Mouse (Mus musculus) A20 (cell line): ENCODE data around the gene Cul5.

ENCODE experiments used
- DNase-seq: peaks from one replicate; pipeline ENCODE4 v3.0.0-alpha.2; 2011; ENCODE audit warnings: low read depth, low spot score

The Cul5 gene

GRCm38 (mm10) chr9:53669680-53670219 lies at the start of gene Cul5:
Gene Cul5, minus strand, starts transcription at chr9:53670014.
- DNase-seq, result peak; percentile 61

- DNase-seq, result peak; percentile 98
Observed at GRCm38 (mm10) chr9:53705992-53706696, 36.3 kb upstream of the Cul5 start, which contains the start of gene Rab39. Gene Rab39, minus strand, starts transcription at chr9:53706232.

GRCm38 (mm10) chr9:53705491-53705991 lies 35.7 kb upstream of the Cul5 start:
- peak; percentile 89 for DNase-seq

GRCm38 (mm10) chr9:53702991-53703390 lies 33.2 kb upstream of the Cul5 start:
- no peak for DNase-seq

GRCm38 (mm10) chr9:53700496-53700895 lies 30.7 kb upstream of the Cul5 start:
- peak; percentile 63 for DNase-seq

- DNase-seq, result no peak
Observed at GRCm38 (mm10) chr9:53695846-53696245, 26.0 kb upstream of the Cul5 start.

- DNase-seq, result peak; percentile 15
Observed at GRCm38 (mm10) chr9:53693718-53694117, 23.9 kb upstream of the Cul5 start.

- no peak for DNase-seq
Observed at GRCm38 (mm10) chr9:53691745-53692670, 22.2 kb upstream of the Cul5 start.

- no peak for DNase-seq
Observed at GRCm38 (mm10) chr9:53680851-53681250, 11.0 kb upstream of the Cul5 start.

- no peak for DNase-seq
Observed at GRCm38 (mm10) chr9:53676921-53677320, 7.1 kb upstream of the Cul5 start.

- peak; percentile 87 for DNase-seq
Observed at GRCm38 (mm10) chr9:53673571-53673970, 3.8 kb upstream of the Cul5 start.

GRCm38 (mm10) chr9:53667020-53667669 lies 2.7 kb downstream of the Cul5 start:
- DNase-seq, result peak; percentile 94

- no peak for DNase-seq
Observed at GRCm38 (mm10) chr9:53666665-53667019, 3.2 kb downstream of the Cul5 start.

GRCm38 (mm10) chr9:53665428-53665827 lies 4.4 kb downstream of the Cul5 start:
- peak; percentile 19 for DNase-seq

- DNase-seq, result peak; percentile 29
Observed at GRCm38 (mm10) chr9:53664819-53665218, 5.0 kb downstream of the Cul5 start.

GRCm38 (mm10) chr9:53634796-53635195 lies 35.0 kb downstream of the Cul5 start:
- no peak for DNase-seq

- DNase-seq, result no peak
Observed at GRCm38 (mm10) chr9:53615246-53615645, 54.6 kb downstream of the Cul5 start.

GRCm38 (mm10) chr9:53614286-53614685 lies 55.5 kb downstream of the Cul5 start:
- no peak for DNase-seq

- peak; percentile 95 for DNase-seq
Observed at GRCm38 (mm10) chr9:53609968-53610781, 59.6 kb downstream of the Cul5 start, which contains the start of gene Acat1. Gene Acat1, minus strand, starts transcription at chr9:53610382.

GRCm38 (mm10) chr9:53609306-53609967 lies 60.4 kb downstream of the Cul5 start:
- DNase-seq, result no peak
